Mouse (Mus musculus): ENCODE measurements around the gene Ap5b1.

- TF ChIP-seq USF2 (IDR thresholded peaks at IDR 0.05; ENCODE audit: borderline replicate concordance in 1 of 2, insufficient read depth in 1 of 2, low read depth in 1 of 2, low read length in 2 of 2), result no peak
- no peak for TF ChIP-seq CTCF (IDR thresholded peaks at IDR 0.05 in 2 of 3, conservative IDR thresholded peaks at IDR 0.05 in 1 of 3; ENCODE audit: control insufficient read depth in 1 of 3, insufficient read depth in 1 of 3, low read depth in 2 of 3, low read length in 3 of 3, poor library complexity in 1 of 3, severe bottlenecking in 1 of 3)
- TF ChIP-seq ZMIZ1 (IDR thresholded peaks at IDR 0.05; ENCODE audit: low read depth, low read length), result no peak
- no peak for TF ChIP-seq MAFK (IDR thresholded peaks at IDR 0.05; ENCODE audit: borderline replicate concordance, low read depth, low read length)
- TF ChIP-seq CHD2 (IDR thresholded peaks at IDR 0.05; ENCODE audit: low read length), result no peak
- no peak for TF ChIP-seq NELFE (IDR thresholded peaks at IDR 0.05; ENCODE audit: low read depth, low read length)
- no peak for TF ChIP-seq POLR2AphosphoS2 (IDR thresholded peaks at IDR 0.05; ENCODE audit: low read length)
- no peak for TF ChIP-seq ZC3H11A (IDR thresholded peaks at IDR 0.05; ENCODE audit: low read depth, low read length)
- TF ChIP-seq MYB (IDR thresholded peaks at IDR 0.05; ENCODE audit: low read depth, low read length), result no peak
Measured at GRCm38 (mm10) chr19:5599224-5599623, 31.4 kb downstream of the Ap5b1 start.
